Mouse (Mus musculus): ENCODE measurements around the gene Iapp.
A peak's percentile ranks its signal among the peaks of the same experiment; 100 is the strongest.
"Not testable (repeated sequence)": the region's sequence is repeated elsewhere in the genome, so short reads cannot be mapped to it uniquely, and the experiment has no call there.

Iapp gene

GRCm38 (mm10) chr6:142298098-142298497 lies at the start of gene Iapp:
TSS of gene Iapp (plus strand) at chr6:142298423.
- DNase-seq = no peak

DNA sequence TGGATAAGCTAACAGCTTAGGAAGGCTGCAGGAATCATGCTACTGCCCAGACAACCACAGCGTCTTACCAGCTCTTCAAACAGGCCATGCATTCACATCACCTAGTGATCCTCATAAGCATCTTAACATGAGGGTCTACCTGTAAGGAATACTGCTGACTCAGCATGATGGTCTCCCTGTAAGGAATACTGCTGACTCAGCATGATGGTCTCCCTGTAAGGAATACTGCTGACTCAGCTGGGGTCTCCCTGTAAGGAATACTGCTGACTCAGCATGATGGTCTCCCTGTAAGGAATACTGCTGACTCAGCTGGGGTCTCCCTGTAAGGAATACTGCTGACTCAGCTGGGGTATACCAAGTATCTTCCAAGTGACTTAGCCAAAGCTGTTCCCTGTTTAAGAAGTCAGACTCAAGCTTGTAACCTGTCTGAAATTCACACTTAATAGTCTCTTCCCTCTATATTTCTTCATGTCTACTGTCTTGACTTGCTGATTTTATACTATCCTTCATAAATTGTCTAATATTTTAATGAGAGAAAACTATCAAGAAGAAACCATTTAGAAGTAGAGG lies 47.4 kb upstream of the Iapp start:
- DNase-seq = not testable (repeated sequence)

- DNase-seq = no peak
Observed at GRCm38 (mm10) chr6:142275721-142276442, 22.3 kb upstream of the Iapp start.

DNA sequence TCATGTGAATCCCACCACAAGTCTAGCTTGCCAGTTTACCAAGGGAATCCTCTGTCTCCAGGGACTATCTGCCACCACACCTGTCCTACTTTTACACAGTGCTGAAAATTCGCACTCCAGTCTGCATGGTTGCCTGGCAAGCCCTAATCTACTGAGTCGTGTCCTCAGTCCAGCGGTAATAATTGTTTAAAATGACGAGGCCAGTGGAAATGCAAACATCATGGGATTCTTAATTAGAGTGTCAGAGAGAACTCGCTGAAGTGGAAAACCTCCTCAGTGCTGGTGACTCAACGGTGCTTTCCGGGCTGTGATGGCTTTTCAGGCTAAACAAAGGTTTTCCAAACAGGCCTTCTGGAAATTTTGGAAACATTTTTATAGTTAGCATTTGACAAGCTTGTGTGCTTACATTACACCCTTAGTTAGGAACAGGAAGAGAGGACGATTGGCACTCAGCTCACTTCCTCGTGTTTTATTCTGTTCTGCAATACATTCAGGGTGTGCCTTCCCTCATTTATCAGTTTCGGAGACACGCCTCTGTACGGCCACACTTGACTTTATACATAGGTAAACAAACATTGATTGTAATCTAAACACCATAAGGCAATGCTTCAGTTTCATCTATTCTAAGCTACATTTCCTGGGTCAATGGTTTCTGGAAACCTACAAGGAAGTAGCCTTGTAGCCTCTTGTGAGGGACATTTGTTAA lies 8.7 kb upstream of the Iapp start:
- DNase-seq = no peak

DNA sequence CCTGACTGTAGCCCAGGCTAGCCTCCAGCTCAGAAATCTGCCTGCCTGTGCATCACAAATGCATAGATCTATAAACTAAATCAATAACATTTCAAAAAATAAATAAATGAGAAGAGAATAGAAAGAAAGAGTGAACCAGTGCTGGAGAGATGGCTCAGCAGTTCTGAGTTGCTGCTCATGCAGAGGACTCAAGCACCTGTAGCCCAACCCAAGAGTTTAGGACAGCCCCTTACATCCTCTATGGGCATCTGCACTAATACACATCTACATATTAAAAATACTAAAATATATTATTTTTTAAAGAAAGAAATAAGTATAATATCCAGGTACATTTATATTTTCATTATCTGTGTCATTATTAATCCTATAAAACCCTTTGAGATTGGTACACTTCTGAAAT lies 6.9 kb downstream of the Iapp start:
- no peak for DNase-seq

- no peak for DNase-seq
Observed at GRCm38 (mm10) chr6:142314285-142314684, 16.1 kb downstream of the Iapp start.

DNA sequence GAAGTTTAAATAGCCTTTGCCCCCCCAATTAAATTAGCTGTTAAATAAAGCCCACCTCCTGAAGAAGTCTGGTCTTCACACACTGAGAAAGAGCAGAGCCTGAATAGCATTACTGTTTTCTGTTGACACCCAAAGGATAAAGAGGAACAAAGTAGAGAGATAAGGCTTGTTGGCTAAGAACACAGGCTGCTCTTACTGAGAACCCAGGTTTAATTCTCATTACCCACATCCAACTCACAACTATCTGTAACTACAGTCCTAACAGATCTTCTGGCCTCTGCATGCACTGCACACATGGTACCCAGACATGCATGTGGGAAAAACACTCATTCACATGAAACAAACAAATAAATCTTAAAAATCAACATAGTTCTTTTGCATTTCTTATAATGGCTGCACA lies 18.9 kb downstream of the Iapp start:
- no peak for DNase-seq

- no peak for DNase-seq
Observed at GRCm38 (mm10) chr6:142322881-142323280, 24.7 kb downstream of the Iapp start, which contains the start of gene Slco1a5. TSS of gene Slco1a5 (minus strand) at chr6:142322981.

DNA sequence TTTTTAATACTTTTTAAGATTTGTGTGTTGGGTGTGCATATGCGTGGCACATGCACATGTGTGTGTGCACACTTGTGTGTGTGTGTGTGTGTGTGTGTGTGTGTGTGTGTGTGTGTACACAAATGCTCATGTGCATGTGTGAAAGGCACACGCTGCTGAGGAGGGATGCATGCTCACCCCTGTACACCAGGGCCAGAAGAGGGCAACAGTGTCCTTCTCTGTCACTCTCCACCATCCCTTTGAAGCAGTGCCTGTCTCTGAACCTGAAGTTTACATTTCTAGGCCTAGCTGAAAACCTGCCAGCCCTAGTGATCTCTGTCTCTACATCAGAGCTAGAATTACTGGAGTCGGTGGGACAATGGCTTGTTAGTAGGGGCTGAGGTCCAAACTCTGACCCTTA lies 28.4 kb downstream of the Iapp start:
- DNase-seq = no peak

DNA sequence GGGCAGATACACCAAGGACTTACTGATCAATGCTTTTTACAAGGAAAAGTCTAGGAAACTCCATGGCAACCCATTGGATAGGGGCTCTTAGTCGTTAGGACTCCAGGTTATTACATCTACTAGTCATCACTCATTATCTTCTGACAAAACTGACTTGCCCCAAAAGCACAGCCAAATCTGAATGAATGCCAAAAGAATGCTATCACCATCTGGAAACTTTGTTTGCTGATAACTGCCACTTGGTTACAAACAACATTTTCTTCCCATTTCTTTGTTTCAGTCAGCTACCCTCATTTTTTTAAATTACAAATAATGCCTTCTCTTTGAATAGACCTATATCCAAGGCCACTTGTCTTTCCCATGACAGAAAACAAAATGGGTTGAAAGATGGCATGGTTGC lies 31.0 kb downstream of the Iapp start:
- DNase-seq = no peak

DNA sequence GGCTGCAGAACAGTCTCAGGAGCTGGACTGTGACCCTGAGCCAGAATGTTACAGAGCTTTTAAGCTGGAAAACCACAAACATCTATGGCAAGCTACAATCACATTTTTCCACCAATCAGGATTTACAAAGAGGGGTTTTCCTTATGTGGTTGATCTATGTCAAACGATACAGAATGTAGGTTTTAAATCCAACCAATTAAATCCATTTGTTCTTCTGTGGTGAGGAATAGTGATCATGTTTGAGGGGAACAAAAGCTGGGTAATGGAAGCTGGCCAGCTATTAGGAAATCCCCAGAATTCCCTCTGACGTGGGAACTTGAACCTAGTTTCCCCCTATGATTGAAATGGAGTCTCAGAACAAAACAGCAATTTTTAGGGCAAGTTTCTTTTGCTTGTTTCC lies 40.7 kb downstream of the Iapp start:
- DNase-seq = no peak

DNA sequence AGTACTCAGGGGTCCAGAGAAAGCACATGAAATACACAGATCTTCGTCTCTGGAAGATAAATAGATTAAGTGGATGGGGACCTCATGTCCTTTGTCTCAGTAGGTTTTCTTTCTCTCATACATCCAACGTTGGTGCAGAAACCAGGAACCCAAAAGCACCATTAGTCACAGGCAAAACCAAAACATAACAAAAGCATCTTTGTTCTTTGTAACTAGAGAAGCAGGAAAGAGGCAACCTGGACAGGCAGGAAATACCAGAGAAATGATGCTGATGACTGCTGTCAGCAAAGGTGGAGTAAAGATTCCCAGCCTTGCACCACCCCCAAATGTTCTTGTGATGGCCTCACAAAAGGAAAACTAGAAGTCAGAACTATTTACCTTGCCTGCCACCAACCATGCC lies 41.4 kb downstream of the Iapp start:
- no peak for DNase-seq

- DNase-seq = peak; percentile 17 to 36
Observed at GRCm38 (mm10) chr6:142343561-142343960, 45.3 kb downstream of the Iapp start.

DNA sequence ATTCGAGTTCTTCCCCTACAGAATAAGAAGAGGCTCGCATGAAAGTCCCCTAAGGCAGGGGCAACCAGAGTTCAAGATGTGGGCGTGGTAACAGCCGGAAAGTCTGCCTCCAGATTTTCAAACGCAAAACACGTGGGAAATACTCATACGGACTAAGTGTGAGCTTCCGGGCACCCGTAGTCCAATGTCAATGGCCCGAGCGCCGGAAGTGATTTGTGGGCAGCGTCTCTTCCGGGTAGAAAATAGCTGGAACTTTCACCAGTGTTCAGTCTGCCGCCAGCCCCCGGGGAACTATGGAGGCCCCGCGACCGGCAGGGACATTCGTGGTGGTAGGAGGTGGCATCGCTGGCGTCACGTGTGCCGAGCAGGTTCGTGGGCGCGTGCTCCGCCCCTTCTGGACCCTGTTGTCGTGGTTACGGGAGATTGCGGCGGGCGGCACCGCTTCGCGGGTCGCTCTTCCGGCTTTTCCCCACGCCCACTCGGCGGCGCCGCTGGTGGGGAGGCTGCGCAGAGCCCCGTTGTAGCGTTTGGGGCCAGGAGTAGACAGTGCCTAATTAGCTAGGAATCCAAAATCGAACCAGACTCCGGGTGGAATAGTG lies 47.3 kb downstream of the Iapp start, which contains the start of gene Pyroxd1:
TSS of gene Pyroxd1 (plus strand) at position 215 of the 599 bp plus-strand sequence.
- DNase-seq = peak; percentile 86 to 89

DNA sequence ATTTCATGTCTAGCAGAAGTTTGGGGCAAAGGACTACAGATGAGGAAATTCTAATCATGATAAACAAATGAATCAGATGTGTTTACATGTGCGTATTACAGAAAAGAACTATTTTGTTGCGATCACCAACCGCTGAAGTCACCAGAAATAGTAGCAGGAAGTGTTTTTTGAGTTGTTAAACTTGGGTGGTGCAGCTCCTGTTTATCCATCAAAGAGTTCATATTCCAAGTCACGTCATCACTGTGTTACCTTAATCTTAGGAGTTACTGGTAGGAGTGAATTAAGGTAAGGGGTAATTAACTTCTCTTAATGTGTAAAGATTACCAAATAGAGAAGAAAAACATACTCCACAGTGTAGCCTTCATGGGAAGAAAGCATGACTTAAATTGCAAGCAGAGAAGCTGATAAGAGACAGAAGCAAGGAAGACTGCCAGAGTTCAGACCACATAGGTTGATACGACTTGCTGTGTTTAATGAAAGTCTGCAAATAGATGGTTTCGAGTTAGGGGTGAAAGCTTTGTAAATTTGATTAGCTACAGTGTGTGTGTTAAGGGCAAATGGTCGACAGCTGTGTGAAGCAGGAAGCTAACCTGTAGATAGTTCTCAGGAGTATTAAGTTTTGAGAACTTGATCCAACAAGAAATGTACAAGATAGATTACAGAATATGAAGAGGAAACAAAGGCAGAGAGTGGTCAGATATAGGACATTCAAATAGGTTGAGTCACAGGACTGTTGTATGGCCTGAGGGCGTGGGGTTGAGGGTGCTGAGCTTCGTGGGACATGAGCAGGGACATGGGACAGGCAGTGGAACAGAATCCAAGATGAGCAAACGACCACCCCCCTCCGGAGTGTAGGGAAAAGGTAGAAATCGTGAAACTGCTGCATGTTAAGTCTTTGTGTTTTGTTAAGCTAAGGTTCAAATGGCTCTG lies 48.2 kb downstream of the Iapp start:
- no peak for DNase-seq

GRCm38 (mm10) chr6:142347431-142348385 lies 49.5 kb downstream of the Iapp start:
- DNase-seq = no peak

DNA sequence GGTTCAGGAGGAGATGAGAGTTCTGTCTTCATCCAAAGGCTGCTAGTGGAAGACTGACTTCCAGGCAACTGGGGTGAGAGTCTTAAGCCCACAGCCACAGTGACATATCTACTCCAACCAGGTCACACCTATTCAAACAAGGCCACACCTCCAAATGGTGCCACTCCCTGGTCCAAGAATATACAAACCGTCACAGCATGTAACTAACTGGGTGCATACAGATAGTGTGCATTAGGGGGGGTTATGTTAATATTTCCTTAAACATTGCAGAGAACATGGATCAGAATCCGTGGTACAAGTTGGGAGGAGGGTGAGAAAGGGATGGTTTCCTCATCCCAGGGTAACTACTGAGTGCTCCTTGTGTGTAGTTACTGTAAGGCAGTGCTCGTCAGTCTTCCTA lies 53.9 kb downstream of the Iapp start:
- DNase-seq = not testable (repeated sequence)
